Mouse (Mus musculus): ENCODE results near the gene Pex16. TPM values are rescaled to one million over a fixed set of nuclear protein-coding genes. Genes with fewer than 3 reads are reported as not detected.
A peak's percentile ranks its signal among the peaks of the same experiment; 100 is the strongest.

Pex16 gene
- polyA plus RNA-seq, 1 experiment from 2014 or later = 16.0 TPM

GRCm38 (mm10) chr2:92424462-92425308, 50.2 kb downstream of the Pex16 start:
- H3K9ac ChIP-seq = peak overlapping the region; percentile 53; the same call in 1 of the 2 replicates
- peaks cover 64% of the 10 kb centered on the region for H3K4me1 ChIP-seq (replicated peaks)
- 0 out of 2 replicates have a peak, but pooled peaks have one; percentile 17 for ATAC-seq (ENCODE audit: insufficient number of reproducible peaks, low FRiP score)

GRCm38 (mm10) chr2:92425366-92425765, 50.9 kb downstream of the Pex16 start:
- WGBS = 86% methylated on average over 4 of the region's 4 CpGs
- no peak for ATAC-seq (ENCODE audit: insufficient number of reproducible peaks, low FRiP score)
- peaks cover 43% of the 10 kb centered on the region for H3K36me3 ChIP-seq

More at GRCm38 (mm10) chr2:92424462-92425308, 50.2 kb downstream of the Pex16 start:
- H3K27me3 ChIP-seq (replicated peaks) = no peaks in the 10 kb centered on the region
- no peaks in the 10 kb centered on the region for H3K9me3 ChIP-seq (replicated peaks)
- WGBS = 64% methylated on average over 9 of the region's 9 CpGs
- H3K27ac ChIP-seq (ENCODE audit: poor library complexity, severe bottlenecking) = peak overlapping the region; percentile 92
- H3K4me2 ChIP-seq = peak overlapping the region; percentile 8; the same call in 1 of the 2 replicates
- H3K4me3 ChIP-seq = no peak overlapping the region
- peaks cover 50% of the 10 kb centered on the region for H3K36me3 ChIP-seq

GRCm38 (mm10) chr2:92426426-92426825, 52.0 kb downstream of the Pex16 start:
- no peak for ATAC-seq (ENCODE audit: insufficient number of reproducible peaks, low FRiP score)
- Histone ChIP-seq H3K4me3 (no peak overlapping the region), H3K4me2 (no peak overlapping the region), H3K4me1 (replicated peaks) (peaks cover 80% of the 10 kb centered on the region), H3K36me3 (peaks cover 33% of the 10 kb centered on the region), H3K27me3 (replicated peaks) (no peaks in the 10 kb centered on the region), H3K9ac (peak overlapping the region; percentile 24; the same call in 1 of the 2 replicates), H3K9me3 (replicated peaks) (no peaks in the 10 kb centered on the region), H3K27ac (ENCODE audit: poor library complexity, severe bottlenecking) (peak overlapping the region; percentile 59; the same call in 1 of the 2 replicates)
- 76% methylated on average over 3 of the region's 3 CpGs for WGBS

More at GRCm38 (mm10) chr2:92425366-92425765, 50.9 kb downstream of the Pex16 start:
- Histone ChIP-seq H3K27ac (ENCODE audit: poor library complexity, severe bottlenecking) (peak overlapping the region; percentile 92), H3K4me1 (replicated peaks) (peaks cover 69% of the 10 kb centered on the region), H3K4me3 (no peak overlapping the region), H3K9me3 (replicated peaks) (no peaks in the 10 kb centered on the region), H3K4me2 (no peak overlapping the region), H3K27me3 (replicated peaks) (no peaks in the 10 kb centered on the region), H3K9ac (no peak overlapping the region)

- Histone ChIP-seq H3K4me1 (replicated peaks) (peaks cover 94% of the 10 kb centered on the region), H3K9me3 (replicated peaks) (no peaks in the 10 kb centered on the region), H3K27me3 (replicated peaks) (no peaks in the 10 kb centered on the region), H3K4me3 (no peak overlapping the region), H3K9ac (no peak overlapping the region), H3K27ac (ENCODE audit: poor library complexity, severe bottlenecking) (peak overlapping the region; percentile 10; the same call in 1 of the 2 replicates), H3K4me2 (no peak overlapping the region), H3K36me3 (peaks cover 18% of the 10 kb centered on the region)
- WGBS = 31% methylated on average over 6 of the region's 6 CpGs
- peak; percentile 51; the same call in 1 of the 2 replicates for ATAC-seq (ENCODE audit: insufficient number of reproducible peaks, low FRiP score)
Measured at GRCm38 (mm10) chr2:92427882-92428281, 53.4 kb downstream of the Pex16 start.

- H3K27me3 ChIP-seq (replicated peaks) = no peaks in the 10 kb centered on the region
- no peaks in the 10 kb centered on the region for H3K9me3 ChIP-seq (replicated peaks)
- peaks cover 83% of the 10 kb centered on the region for H3K4me1 ChIP-seq (replicated peaks)
- no peak overlapping the region for H3K9ac ChIP-seq
- no peak overlapping the region for H3K4me3 ChIP-seq
- H3K27ac ChIP-seq (ENCODE audit: poor library complexity, severe bottlenecking) = no peak overlapping the region
- 59% methylated on average over 2 of the region's 2 CpGs for WGBS
- ATAC-seq (ENCODE audit: insufficient number of reproducible peaks, low FRiP score) = no peak
- H3K4me2 ChIP-seq = 0 out of 2 replicates have a peak overlapping the region, but pooled peaks have one; percentile 1
- peaks cover 9% of the 10 kb centered on the region; the same call in 1 of the 2 replicates for H3K36me3 ChIP-seq
Measured at GRCm38 (mm10) chr2:92430089-92430488, 55.6 kb downstream of the Pex16 start.

Small RNA genes within 50 kb of the gene (microRNA-seq; reads per million reads assigned to microRNA genes)
- gene Mir7000 = not detected

Other genes with a start within 250 kb of the Pex16 start
- gene Large2, start 193 bp downstream of the Pex16 start, polyA plus RNA-seq (2016; fragmentation: Nextera tagmentation; extraction: Ambion mirVana) = 1.2 and 1.8 TPM in 2 replicates
- 1.2 and 1.7 TPM in 2 replicates for gene 1700029I15Rik, start 7.9 kb downstream of the Pex16 start, polyA plus RNA-seq (2016; fragmentation: Nextera tagmentation; extraction: Ambion mirVana)
- gene Mapk8ip1, start 26.6 kb downstream of the Pex16 start, polyA plus RNA-seq (2016; fragmentation: Nextera tagmentation; extraction: Ambion mirVana) = 6.8 and 7.9 TPM in 2 replicates
- 28.0 and 30.1 TPM in 2 replicates for gene Cry2, start 59.4 kb downstream of the Pex16 start, polyA plus RNA-seq (2016; fragmentation: Nextera tagmentation; extraction: Ambion mirVana)
- 10.1 and 10.6 TPM in 2 replicates for gene Slc35c1, start 85.9 kb downstream of the Pex16 start, polyA plus RNA-seq (2016; fragmentation: Nextera tagmentation; extraction: Ambion mirVana)
- 1.3 and 1.6 TPM in 2 replicates for gene Chst1, start 225.0 kb downstream of the Pex16 start, polyA plus RNA-seq (2016; fragmentation: Nextera tagmentation; extraction: Ambion mirVana)